Comparison of ENCODE assay signal across 8 mouse cellular contexts in the genomic region with DNA sequence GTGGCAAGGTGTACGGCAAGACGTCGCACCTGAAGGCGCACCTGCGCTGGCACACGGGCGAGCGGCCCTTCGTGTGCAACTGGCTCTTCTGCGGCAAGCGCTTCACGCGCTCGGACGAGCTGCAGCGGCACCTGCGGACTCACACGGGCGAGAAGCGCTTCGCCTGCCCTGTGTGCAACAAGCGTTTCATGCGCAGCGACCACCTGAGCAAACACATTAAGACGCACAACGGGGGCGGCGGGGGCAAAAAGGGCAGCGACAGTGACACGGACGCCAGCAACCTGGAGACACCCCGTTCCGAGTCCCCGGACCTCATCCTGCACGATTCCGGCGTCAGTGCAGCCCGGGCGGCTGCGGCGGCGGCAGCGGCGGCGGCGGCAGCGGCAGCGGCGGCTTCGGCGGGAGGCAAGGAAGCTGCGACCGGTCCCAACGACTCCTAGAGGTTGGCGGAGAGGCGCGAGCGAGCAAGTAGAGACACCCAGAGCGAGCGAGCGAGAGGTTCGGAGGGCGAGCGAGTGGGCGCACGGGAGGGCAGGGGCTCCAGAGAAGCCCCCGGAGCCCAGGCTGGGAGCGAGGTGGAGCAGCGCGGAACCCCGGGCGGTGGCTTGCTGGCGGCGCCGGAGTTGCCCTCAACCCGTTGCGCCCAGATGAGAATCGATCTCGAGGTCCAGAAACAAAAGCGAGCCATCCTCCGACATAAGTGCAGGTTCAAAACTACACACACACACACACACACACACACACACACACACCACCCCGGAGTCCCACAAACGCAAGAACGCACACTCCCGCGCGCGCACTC. TPM values are rescaled to one million over a fixed set of nuclear protein-coding genes. Genes with fewer than 3 reads are reported as not detected.
DNase-seq lines count a peak whose midpoint lies in the region; ATAC-seq lines count a peak whose summit lies in the region.

No protein-coding gene starts in this region.

- intact Hi-C loops in left cerebral cortex, postnatal 4 days (cut with DNase I): loop anchor here (2.0 to 5.0 kb wide), 2 partner anchors 296 to 757 kb away; no protein-coding TSS in a partner anchor
- intact Hi-C loops in left cerebral cortex, postnatal 14 days (cut with DNase I): loop anchor here (5.0 to 10.0 kb wide), 3 partner anchors 550 to 1742 kb away; partner anchors contain the start of genes Hoxd11 and Hoxd12

- H3K4me1 ChIP-seq in heart, embryonic 12.5 days (replicated peaks): peaks cover 70% of the 10 kb centered on the region

- H3K27ac ChIP-seq in heart, embryonic 12.5 days (ENCODE audit: poor library complexity, severe bottlenecking): no peak overlapping the region

- peak overlapping the region; percentile 85 for H3K4me2 ChIP-seq in heart, embryonic 12.5 days

- H3K36me3 ChIP-seq in heart, embryonic 12.5 days: no peaks in the 10 kb centered on the region

- no peaks in the 10 kb centered on the region for H3K9me3 ChIP-seq in heart, embryonic 12.5 days (replicated peaks)

- DNase-seq in left cerebral cortex, postnatal 4 days: peak; percentile 34
- no peak for DNase-seq in left cerebral cortex, postnatal 14 days (ENCODE audit: low spot score in 2 of 2)
- DNase-seq in adrenal gland, postnatal 25 days: peak; percentile 38
- peak; percentile 66 to 75 for DNase-seq in kidney, postnatal 4 days
- DNase-seq in naive thymus-derived CD4-positive, alpha-beta T cell, adult 2 months (ENCODE audit: low read depth): peak; percentile 64
- DNase-seq in MN1 (ENCODE audit: low spot score): no peak
- DNase-seq in urinary bladder, adult 2 months (ENCODE audit: low spot score): no peak

- H3K4me3 ChIP-seq in heart, embryonic 12.5 days: peak overlapping the region; percentile 45

- H3K9ac ChIP-seq in heart, embryonic 12.5 days: peak overlapping the region; percentile 45; the same call in 1 of the 2 replicates

- peaks cover 79% of the 10 kb centered on the region for H3K27me3 ChIP-seq in heart, embryonic 12.5 days (replicated peaks)

- under 1% methylated on average over 85 of the region's 88 CpGs for WGBS in heart, embryonic 12.5 days

- ATAC-seq in heart, embryonic 12.5 days (ENCODE audit: insufficient number of reproducible peaks, low FRiP score): no peak

RNA-seq across cellular contexts. Expression of gene Sp9, which starts 2.6 kb away (rescaled TPM):
- 1 to 10 TPM; 7.8 to 8.2 TPM for total RNA-seq in left cerebral cortex, postnatal 4 days (2021)
- total RNA-seq in left cerebral cortex, postnatal 14 days (2021): 1 to 10 TPM; 3.4 to 3.8 TPM
- not detected in 2 replicates for total RNA-seq in adrenal gland, postnatal 25 days (2021)
- not detected in 2 replicates for polyA plus RNA-seq in heart, embryonic 12.5 days (2016; fragmentation: Nextera tagmentation; extraction: Ambion mirVana)
- not detected in 2 replicates for polyA plus RNA-seq in urinary bladder, adult 2 months (2012; rRNA removed)

RNA-seq across cellular contexts. Expression of gene Scrn3, which starts 38.1 kb away (rescaled TPM):
- 1 to 10 TPM; 3.4 to 4.1 TPM for total RNA-seq in left cerebral cortex, postnatal 4 days (2021)
- 10 to 100 TPM; 13.6 to 14.4 TPM for total RNA-seq in left cerebral cortex, postnatal 14 days (2021)
- total RNA-seq in adrenal gland, postnatal 25 days (2021): 24.1 and 29.1 TPM in 2 replicates
- polyA plus RNA-seq in heart, embryonic 12.5 days (2016; fragmentation: Nextera tagmentation; extraction: Ambion mirVana): 14.9 and 16.5 TPM in 2 replicates
- 19.1 and 26.2 TPM in 2 replicates for polyA plus RNA-seq in urinary bladder, adult 2 months (2012; rRNA removed)

RNA-seq across cellular contexts. Expression of gene Cir1, which starts 38.2 kb away (rescaled TPM):
- 10 to 100 TPM; 22.9 to 25.1 TPM for total RNA-seq in left cerebral cortex, postnatal 4 days (2021)
- 10 to 100 TPM; 23.0 to 23.6 TPM for total RNA-seq in left cerebral cortex, postnatal 14 days (2021)
- total RNA-seq in adrenal gland, postnatal 25 days (2021): 22.7 and 27.6 TPM in 2 replicates
- polyA plus RNA-seq in heart, embryonic 12.5 days (2016; fragmentation: Nextera tagmentation; extraction: Ambion mirVana): 15.2 and 19.0 TPM in 2 replicates
- 21.7 and 23.4 TPM in 2 replicates for polyA plus RNA-seq in urinary bladder, adult 2 months (2012; rRNA removed)

RNA-seq across cellular contexts. Expression of gene Ola1, which starts 55.6 kb away (rescaled TPM):
- total RNA-seq in left cerebral cortex, postnatal 4 days (2021): 100 to 1,000 TPM in 1 of 2 experiments, 10 to 100 TPM in 1; 99.6 to 106 TPM
- total RNA-seq in left cerebral cortex, postnatal 14 days (2021): 100 to 1,000 TPM; 113 to 120 TPM
- total RNA-seq in adrenal gland, postnatal 25 days (2021): 46.2 and 52.6 TPM in 2 replicates
- 72.0 and 74.4 TPM in 2 replicates for polyA plus RNA-seq in heart, embryonic 12.5 days (2016; fragmentation: Nextera tagmentation; extraction: Ambion mirVana)
- 36.2 and 37.9 TPM in 2 replicates for polyA plus RNA-seq in urinary bladder, adult 2 months (2012; rRNA removed)

Comparison
In these comparisons a context has a peak if more than half of its experiments do, and no peak if none do; other contexts are left out.
1. DNase-seq: peak in left cerebral cortex, postnatal 4 days (single experiment), adrenal gland, postnatal 25 days (single experiment), kidney, postnatal 4 days (2 of 2) and naive thymus-derived CD4-positive, alpha-beta T cell, adult 2 months (single experiment); none in left cerebral cortex, postnatal 14 days (0 of 2), MN1 (single experiment) and urinary bladder, adult 2 months (single experiment).